Comparison of ENCODE assay signal across 18 mouse cellular contexts in the genomic region with DNA sequence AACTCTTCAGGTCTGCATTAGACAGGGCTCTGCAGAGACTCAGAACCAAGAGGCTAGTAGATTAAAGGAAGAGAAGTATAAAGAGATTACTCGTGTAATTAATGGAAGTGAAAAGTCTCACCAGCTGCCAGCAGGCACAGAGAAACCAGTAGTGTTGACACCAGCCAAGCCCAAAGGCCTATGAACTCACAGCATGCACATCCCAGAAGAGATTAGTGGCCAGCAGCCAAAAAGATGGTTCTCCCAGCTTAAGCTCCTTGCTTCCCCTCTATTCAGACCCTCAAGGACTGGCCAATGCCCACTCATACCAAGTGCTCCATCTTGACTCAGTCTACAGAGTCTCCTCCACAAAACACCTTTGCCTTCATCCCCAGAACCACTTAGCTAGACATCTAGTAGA.
DNase-seq lines count a peak whose midpoint lies in the region; ATAC-seq and TF ChIP-seq lines count a peak whose summit lies in the region.
"Had no signal": no experiment of that assay in that cellular context is flagged by ENCODE, and none has a peak within 500 bp of the region (broad histone marks: within the 10 kb centered on the region; RNA-seq: fewer than 3 reads in every experiment).

No protein-coding gene starts in this region.

- no peak for TF ChIP-seq EP300 in heart, postnatal 0 days (IDR thresholded peaks at IDR 0.05; ENCODE audit: low read depth)

- TF ChIP-seq CTCF in heart, postnatal 0 days (IDR thresholded peaks at IDR 0.05; ENCODE audit: low read depth): no peak
- no peak for TF ChIP-seq CTCF in midbrain, postnatal 0 days (IDR thresholded peaks at IDR 0.05)

- peaks cover 15% of the 10 kb centered on the region for H3K4me1 ChIP-seq in heart, postnatal 0 days (ENCODE audit: control insufficient read depth, insufficient read depth)
- H3K4me1 ChIP-seq in midbrain, embryonic 14.5 days (ENCODE audit: control insufficient read depth, insufficient read depth, low read length): peaks cover 18% of the 10 kb centered on the region
- peaks cover 32% of the 10 kb centered on the region for H3K4me1 ChIP-seq in midbrain, embryonic 10.5 days
- peaks cover 10% of the 10 kb centered on the region for H3K4me1 ChIP-seq in midbrain, postnatal 0 days (ENCODE audit: insufficient read depth, low read length)
- H3K4me1 ChIP-seq: liver, embryonic 13.5 days had no signal

- H3K9ac ChIP-seq in heart, postnatal 0 days (replicated peaks; ENCODE audit: low read depth, low read length): no peak overlapping the region
- no peak overlapping the region for H3K9ac ChIP-seq in midbrain, embryonic 14.5 days (replicated peaks; ENCODE audit: low read length)
- no peak overlapping the region for H3K9ac ChIP-seq in midbrain, postnatal 0 days (replicated peaks; ENCODE audit: low read length, poor library complexity, severe bottlenecking)
- H3K9ac ChIP-seq: liver, embryonic 13.5 days had no signal

- H3K36me3 ChIP-seq in heart, postnatal 0 days (replicated peaks; ENCODE audit: control insufficient read depth, insufficient read depth, low read length): no peaks in the 10 kb centered on the region
- no peaks in the 10 kb centered on the region for H3K36me3 ChIP-seq in midbrain, embryonic 14.5 days (ENCODE audit: control insufficient read depth, insufficient read depth, low read length)
- no peaks in the 10 kb centered on the region for H3K36me3 ChIP-seq in midbrain, embryonic 10.5 days
- H3K36me3 ChIP-seq in midbrain, postnatal 0 days (ENCODE audit: insufficient read depth, low read length): no peaks in the 10 kb centered on the region
- H3K36me3 ChIP-seq: liver, embryonic 13.5 days had no signal

- H3K9me3 ChIP-seq in heart, postnatal 0 days (replicated peaks; ENCODE audit: control insufficient read depth, low read length): no peaks in the 10 kb centered on the region
- H3K9me3 ChIP-seq in midbrain, embryonic 14.5 days (ENCODE audit: control insufficient read depth, low read length): no peaks in the 10 kb centered on the region
- no peaks in the 10 kb centered on the region for H3K9me3 ChIP-seq in midbrain, embryonic 10.5 days (replicated peaks)
- no peaks in the 10 kb centered on the region for H3K9me3 ChIP-seq in midbrain, postnatal 0 days (ENCODE audit: low read length)
- H3K9me3 ChIP-seq: liver, embryonic 13.5 days had no signal

- peak; percentile 46 to 59 for DNase-seq in cerebellum, postnatal 10 days
- no peak for DNase-seq in cerebellum, postnatal 25 days
- DNase-seq in heart, postnatal 0 days (ENCODE audit: low spot score): no peak
- no peak for DNase-seq in heart, adult 9 months (ENCODE audit: low spot score in 2 of 2)
- peak; percentile 49 for DNase-seq in midbrain, embryonic 14.5 days
- no peak for DNase-seq in midbrain, embryonic 10.5 days (ENCODE audit: low spot score)
- DNase-seq in midbrain, postnatal 0 days (ENCODE audit: low spot score): peak; percentile 57
- DNase-seq in testis, postnatal 14 days (ENCODE audit: low spot score): no peak
- DNase-seq: cerebellum, adult 2 months; embryo, embryonic 11 days; heart, adult 2 months; kidney, postnatal 10 days; liver, embryonic 13.5 days; thymus, postnatal 25 days had no signal

- 26% methylated on average over 1 of the region's 1 CpGs for WGBS in heart, postnatal 0 days
- 25% methylated on average over 1 of the region's 1 CpGs for WGBS in midbrain, embryonic 14.5 days
- WGBS in midbrain, embryonic 10.5 days: 58% methylated on average over 1 of the region's 1 CpGs
- 19% methylated on average over 1 of the region's 1 CpGs for WGBS in midbrain, postnatal 0 days

- H3K27ac ChIP-seq in heart, postnatal 0 days (ENCODE audit: low read depth): 0 out of 2 replicates have a peak overlapping the region, but pooled peaks have one; percentile 43
- H3K27ac ChIP-seq in midbrain, embryonic 14.5 days (replicated peaks; ENCODE audit: low read depth, low read length): no peak overlapping the region
- no peak overlapping the region for H3K27ac ChIP-seq in midbrain, embryonic 10.5 days (replicated peaks)
- H3K27ac ChIP-seq in midbrain, postnatal 0 days (ENCODE audit: low read depth, low read length): no peak overlapping the region
- H3K27ac ChIP-seq: heart, adult 2 months; liver, embryonic 13.5 days; macrophage had no signal

- no peak for ATAC-seq in heart, postnatal 0 days (ENCODE audit: insufficient read depth, low read depth)
- no peak for ATAC-seq in midbrain, embryonic 14.5 days (ENCODE audit: low FRiP score, low TSS enrichment)
- no peak for ATAC-seq in midbrain, postnatal 0 days (ENCODE audit: low FRiP score)
- ATAC-seq: inflammation-experienced regulatory T-cells, adult 6 months; Patski had no signal

- no peak overlapping the region for H3K4me2 ChIP-seq in heart, postnatal 0 days (ENCODE audit: low read depth, low read length)
- no peak overlapping the region for H3K4me2 ChIP-seq in midbrain, embryonic 14.5 days (ENCODE audit: low read length)
- no peak overlapping the region for H3K4me2 ChIP-seq in midbrain, postnatal 0 days (ENCODE audit: low read depth, low read length, poor library complexity, severe bottlenecking)
- H3K4me2 ChIP-seq: liver, embryonic 13.5 days had no signal

- no peak overlapping the region for H3K4me3 ChIP-seq in heart, postnatal 0 days (ENCODE audit: low read depth, low read length)
- H3K4me3 ChIP-seq in midbrain, embryonic 14.5 days (replicated peaks; ENCODE audit: low read depth, low read length): no peak overlapping the region
- no peak overlapping the region for H3K4me3 ChIP-seq in midbrain, embryonic 10.5 days
- H3K4me3 ChIP-seq in midbrain, postnatal 0 days (ENCODE audit: low read depth, low read length): no peak overlapping the region
- H3K4me3 ChIP-seq: erythroblast, embryonic 14.5 days; heart, adult 2 months; liver, embryonic 13.5 days had no signal

- 0 out of 2 replicates have a peak, but pooled peaks cover 11% of the 10 kb centered on the region for H3K27me3 ChIP-seq in heart, postnatal 0 days (ENCODE audit: control insufficient read depth, insufficient read depth, low read length)
- H3K27me3 ChIP-seq in midbrain, embryonic 14.5 days (ENCODE audit: control insufficient read depth, insufficient read depth, low read length): no peaks in the 10 kb centered on the region
- no peaks in the 10 kb centered on the region for H3K27me3 ChIP-seq in midbrain, embryonic 10.5 days (ENCODE audit: low read depth, poor library complexity, severe bottlenecking)
- no peaks in the 10 kb centered on the region for H3K27me3 ChIP-seq in midbrain, postnatal 0 days (ENCODE audit: insufficient read depth, low read length)
- H3K27me3 ChIP-seq: liver, embryonic 13.5 days; Patski had no signal

Comparison
In these comparisons a context has a peak if more than half of its experiments do, and no peak if none do; other contexts are left out.
1. DNase-seq: peak in cerebellum, postnatal 10 days (2 of 2), midbrain, embryonic 14.5 days (single experiment) and midbrain, postnatal 0 days (single experiment); none in cerebellum, postnatal 25 days (0 of 2), heart, postnatal 0 days (single experiment), heart, adult 9 months (0 of 2), midbrain, embryonic 10.5 days (single experiment) and testis, postnatal 14 days (single experiment).